Mouse (Mus musculus) liver, adult 2 months (tissue): ENCODE data around the gene A630001G21Rik. TPM values are rescaled to one million over a fixed set of nuclear protein-coding genes. Genes with fewer than 3 reads are reported as not detected.

Experiments
- DNase-seq: peaks from one replicate; pipeline ENCODE4 v3.0.0-alpha.2; 2011; ENCODE audit warnings: low read depth, low spot score; ENCODE audit errors: extremely low read depth
- H3K27ac ChIP-seq: fragments of 200-500 bp; replicated peaks from 2 replicates; pipeline ENCODE4 v1.5.1; 2012; ENCODE audit warnings: low read depth, mild to moderate bottlenecking, control low read depth, inconsistent platforms, low read length; ENCODE audit not compliant: insufficient read depth
- H3K27me3 ChIP-seq: fragments of 200-500 bp; 2 replicates; pipeline ENCODE4 v1.6.1; 2012; ENCODE audit warnings: mild to moderate bottlenecking, moderate library complexity, low read length, inconsistent platforms; ENCODE audit not compliant: control insufficient read depth, insufficient read depth
- H3K36me3 ChIP-seq: fragments of 200-500 bp; 2 replicates; pipeline ENCODE4 v1.6.1; 2012; ENCODE audit warnings: low read length, inconsistent platforms; ENCODE audit not compliant: control insufficient read depth, insufficient read depth
- H3K4me1 ChIP-seq: fragments of 200-500 bp; 2 replicates; pipeline ENCODE4 v1.6.1; 2011; ENCODE audit warnings: low read length; ENCODE audit not compliant: control insufficient read depth, insufficient read depth
- H3K4me3 ChIP-seq: fragments of 200-500 bp; 2 replicates; pipeline ENCODE4 v1.5.1; 2011; ENCODE audit warnings: low read depth, mild to moderate bottlenecking, control low read depth, low read length, moderate library complexity; ENCODE audit not compliant: insufficient read depth
- H3K79me2 ChIP-seq: fragments of 200-500 bp; 2 replicates; pipeline ENCODE4 v1.6.1; 2012; ENCODE audit warnings: inconsistent platforms, mild to moderate bottlenecking, low read length, moderate library complexity; ENCODE audit not compliant: control insufficient read depth, insufficient read depth
- H3K9ac ChIP-seq: fragments of 200-500 bp; 2 replicates; pipeline ENCODE4 v1.6.1; 2012; ENCODE audit warnings: low read depth, mild to moderate bottlenecking, control low read depth, inconsistent platforms, low read length
- CTCF ChIP-seq: fragments of 200-500 bp; IDR thresholded peaks from 2 replicates; pipeline ENCODE4 v1.5.1; 2011; ENCODE audit warnings: low read depth, low read length, control low read depth
- POLR2A ChIP-seq: fragments of 200-500 bp; IDR thresholded peaks from 2 replicates; pipeline ENCODE4 v1.6.1; 2011; ENCODE audit warnings: low read length, control low read depth; ENCODE audit not compliant: insufficient read depth; ENCODE audit errors: extremely low read depth
- WGBS: fragments of 180-500 bp; shearing (Covaris S2); methylation state at CpG from one replicate; pipeline ENCODE4 v1.1.7; 2018; 5-methylcytosine and 5-hydroxymethylcytosine counted together
- polyA plus RNA-seq: library from polyadenylated mRNA; depleted of rRNA; stranded (reverse); fragments of >200 nt; gene quantifications from 2 replicates; pipeline ENCODE4 v1.2.3, GENCODE M21; 2012
- total RNA-seq: library from RNA; depleted of rRNA; stranded (reverse); fragments of >200 nt; gene quantifications from 2 replicates; pipeline ENCODE4 v1.2.3, GENCODE M21; 2014

A630001G21Rik gene
- total and polyA plus RNA-seq, 2 experiments, result 0.37 to 0.77 TPM

- WGBS, result 98% methylated on average over 3 of the region's 3 CpGs
- no peak overlapping the region for H3K4me3 ChIP-seq
- no peaks in the 10 kb centered on the region for H3K79me2 ChIP-seq
- H3K4me1 ChIP-seq, result no peaks in the 10 kb centered on the region
- DNase-seq, result no peak
- no peak overlapping the region for H3K27ac ChIP-seq
- no peaks in the 10 kb centered on the region for H3K27me3 ChIP-seq
- H3K36me3 ChIP-seq, result no peaks in the 10 kb centered on the region
- TF ChIP-seq CTCF, result no peak
- no peak for TF ChIP-seq POLR2A
- H3K9ac ChIP-seq, result no peak overlapping the region
Measured at GRCm38 (mm10) chr1:85766120-85766519, 12.3 kb downstream of the A630001G21Rik start.

DNA sequence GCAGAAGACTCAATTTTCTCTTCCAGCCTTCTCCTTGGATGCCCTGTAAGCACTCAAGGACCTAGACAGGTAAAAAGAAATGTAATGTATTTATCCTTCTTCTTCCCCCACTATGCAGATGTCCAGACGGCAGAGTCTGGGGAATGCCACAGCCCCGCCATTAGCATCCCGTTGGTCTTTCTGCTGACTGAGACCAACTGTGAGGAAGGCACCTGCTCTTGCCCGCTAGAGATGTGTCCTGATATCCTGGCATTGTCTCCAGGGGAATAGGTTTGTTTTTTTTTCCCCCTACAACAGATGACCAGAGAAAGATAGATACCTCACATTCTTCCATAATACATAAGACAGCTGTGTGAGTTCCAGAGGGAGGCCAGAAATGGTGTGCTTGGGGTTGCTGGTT lies 14.2 kb downstream of the A630001G21Rik start:
- Histone ChIP-seq H3K79me2 (no peaks in the 10 kb centered on the region), H3K27ac (no peak overlapping the region), H3K4me1 (no peaks in the 10 kb centered on the region), H3K4me3 (no peak overlapping the region), H3K27me3 (no peaks in the 10 kb centered on the region), H3K36me3 (no peaks in the 10 kb centered on the region), H3K9ac (no peak overlapping the region)
- TF ChIP-seq CTCF (no peak), POLR2A (no peak)
- no peak for DNase-seq
- WGBS, result 77% methylated on average over 4 of the region's 4 CpGs

DNA sequence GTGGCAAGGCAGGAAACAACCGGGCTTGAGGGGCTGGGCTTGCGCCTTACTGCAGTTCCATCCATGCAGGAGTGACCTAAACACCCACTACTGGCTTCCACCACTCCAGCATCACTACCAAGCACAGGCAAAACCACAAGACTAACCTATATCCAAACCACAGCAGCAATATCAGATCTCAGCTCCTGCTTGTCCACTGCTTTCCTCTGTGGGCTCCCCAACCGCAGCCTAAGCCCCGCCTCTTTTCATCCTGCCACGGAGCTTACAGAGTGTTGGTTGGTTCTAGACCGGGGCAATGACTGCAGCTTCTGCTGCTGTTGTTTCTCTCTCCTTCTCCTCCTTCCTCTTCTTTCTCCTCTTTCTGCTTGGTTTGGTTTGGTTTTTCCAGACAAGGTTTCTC lies 15.1 kb downstream of the A630001G21Rik start:
- no peak for TF ChIP-seq POLR2A
- 78% methylated on average over 6 of the region's 6 CpGs for WGBS
- no peaks in the 10 kb centered on the region for H3K4me1 ChIP-seq
- H3K27ac ChIP-seq, result no peak overlapping the region
- H3K79me2 ChIP-seq, result no peaks in the 10 kb centered on the region
- no peaks in the 10 kb centered on the region for H3K27me3 ChIP-seq
- no peak overlapping the region for H3K9ac ChIP-seq
- no peaks in the 10 kb centered on the region for H3K36me3 ChIP-seq
- DNase-seq, result no peak
- no peak overlapping the region for H3K4me3 ChIP-seq

DNA sequence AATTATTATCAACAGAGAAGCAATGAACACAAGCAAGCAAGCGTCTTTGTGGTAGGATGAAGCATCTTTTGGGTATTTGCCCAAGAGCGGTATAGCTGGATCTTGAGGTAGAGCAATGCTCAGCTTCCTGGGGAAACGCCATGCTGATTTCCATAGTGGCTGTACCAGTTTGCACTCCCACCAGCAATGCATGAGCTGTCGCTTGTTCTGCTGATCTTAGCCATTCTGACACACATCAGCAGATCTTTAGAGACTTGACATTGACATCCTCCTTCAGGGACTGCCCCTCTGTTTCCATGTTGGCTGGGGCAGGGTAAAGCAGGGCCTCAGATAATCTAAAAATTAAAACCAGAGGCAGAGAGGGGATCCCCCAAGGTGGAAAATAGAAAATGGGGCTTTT lies 16.8 kb downstream of the A630001G21Rik start:
- Histone ChIP-seq H3K4me3 (no peak overlapping the region), H3K4me1 (no peaks in the 10 kb centered on the region), H3K9ac (no peak overlapping the region), H3K79me2 (no peaks in the 10 kb centered on the region), H3K27me3 (no peaks in the 10 kb centered on the region), H3K27ac (no peak overlapping the region), H3K36me3 (no peaks in the 10 kb centered on the region)
- no peak for DNase-seq
- WGBS, result 90% methylated on average over 4 of the region's 4 CpGs
- TF ChIP-seq POLR2A, result no peak
- TF ChIP-seq CTCF, result no peak

GRCm38 (mm10) chr1:85758969-85759293 lies 19.5 kb downstream of the A630001G21Rik start:
- Histone ChIP-seq H3K27me3 (no peaks in the 10 kb centered on the region), H3K4me1 (no peaks in the 10 kb centered on the region)
- 33% methylated on average over 1 of the region's 1 CpGs for WGBS

DNA sequence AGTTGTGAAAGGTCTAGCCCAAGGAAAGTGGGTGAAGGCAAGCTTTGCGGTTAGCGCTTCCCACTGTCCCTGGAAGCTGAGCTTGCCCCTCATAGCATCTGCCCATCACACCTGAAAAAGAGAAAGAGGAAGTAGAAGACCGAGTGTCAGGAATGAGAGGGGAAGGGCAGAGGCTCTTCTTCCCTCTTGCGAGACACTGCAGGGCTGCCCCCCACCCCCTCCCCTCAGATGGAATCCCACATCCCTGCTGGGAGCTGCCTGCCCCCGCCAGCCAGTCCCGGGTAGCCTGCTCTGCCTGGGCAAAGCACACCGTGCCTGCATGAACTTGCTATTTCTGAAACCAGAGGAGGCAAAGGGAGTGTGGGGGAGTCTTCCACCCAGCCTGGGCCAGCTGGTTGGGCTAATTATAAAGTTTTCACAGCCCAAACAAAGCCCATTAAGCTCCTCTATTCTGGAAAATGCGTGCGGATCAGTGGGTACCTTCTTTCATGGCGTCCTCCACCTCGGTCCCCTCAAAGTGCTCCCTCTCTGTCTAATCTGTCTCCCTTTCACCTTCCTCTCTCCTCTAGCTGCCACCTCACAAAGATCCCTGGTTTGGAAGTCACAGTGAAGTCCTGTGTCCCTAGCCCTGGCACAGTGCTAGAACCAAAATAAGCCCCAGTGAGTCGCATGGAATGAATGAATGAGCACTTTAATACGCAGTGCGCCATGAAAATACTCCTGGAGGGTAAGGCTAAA lies 20.0 kb downstream of the A630001G21Rik start:
- no peak for DNase-seq
- Histone ChIP-seq H3K36me3 (no peaks in the 10 kb centered on the region), H3K79me2 (no peaks in the 10 kb centered on the region), H3K4me3 (no peak overlapping the region), H3K27me3 (no peaks in the 10 kb centered on the region), H3K4me1 (no peaks in the 10 kb centered on the region), H3K9ac (no peak overlapping the region), H3K27ac (no peak overlapping the region)
- WGBS, result 37% methylated on average over 14 of the region's 14 CpGs
- TF ChIP-seq POLR2A (no peak), CTCF (no peak)

More at GRCm38 (mm10) chr1:85758969-85759293, 19.5 kb downstream of the A630001G21Rik start:
- H3K4me3 ChIP-seq, result no peak overlapping the region
- DNase-seq, result no peak
- H3K27ac ChIP-seq, result no peak overlapping the region
- no peak overlapping the region for H3K9ac ChIP-seq
- TF ChIP-seq CTCF (no peak), POLR2A (no peak)
- H3K79me2 ChIP-seq, result no peaks in the 10 kb centered on the region
- no peaks in the 10 kb centered on the region for H3K36me3 ChIP-seq
